Mouse (Mus musculus): ENCODE results near the gene Ceacam13. TPM values are rescaled to one million over a fixed set of nuclear protein-coding genes. Genes with fewer than 3 reads are reported as not detected.
"Not testable (repeated sequence)": the region's sequence is repeated elsewhere in the genome, so short reads cannot be mapped to it uniquely, and the experiment has no call there.

The Ceacam13 gene
- polyA plus RNA-seq (2015; fragmentation: Nextera tagmentation; extraction: Ambion mirVana) = not detected in 2 replicates

- Histone ChIP-seq H3K4me2 (no peak within 1 kb of the TSS), H3K27me3 (replicated peaks) (no peaks in the 10 kb centered on the region), H3K9ac (no peak within 1 kb of the TSS), H3K27ac (no peak within 1 kb of the TSS), H3K4me1 (no peaks in the 10 kb centered on the region), H3K9me3 (peaks cover 27% of the 10 kb centered on the region), H3K36me3 (replicated peaks) (no peaks in the 10 kb centered on the region), H3K4me3 (no peak within 1 kb of the TSS)
- 85% methylated on average over 4 of the region's 4 CpGs for WGBS
- no peak for ATAC-seq (replicated peaks)
Measured at GRCm38 (mm10) chr7:18009589-18009988, at the start of gene Ceacam13. Gene Ceacam13 (plus strand): TSS chr7:18009889.

- no peaks in the 10 kb centered on the region for H3K4me1 ChIP-seq
- no peak for ATAC-seq (replicated peaks)
- 76% methylated on average over 4 of the region's 4 CpGs for whole genome bisulfite sequencing
- H3K4me2 ChIP-seq = no peak within 1 kb of the TSS
- H3K27ac ChIP-seq = no peak within 1 kb of the TSS
- H3K36me3 ChIP-seq (replicated peaks) = no peaks in the 10 kb centered on the region
- no peaks in the 10 kb centered on the region for H3K27me3 ChIP-seq (replicated peaks)
- no peak within 1 kb of the TSS for H3K9ac ChIP-seq
- H3K4me3 ChIP-seq = no peak within 1 kb of the TSS
- H3K9me3 ChIP-seq = peaks cover 52% of the 10 kb centered on the region
Measured at GRCm38 (mm10) chr7:17971824-17972223, 37.9 kb upstream of the Ceacam13 start, which contains the start of gene Ceacam11. Gene Ceacam11 (plus strand): TSS chr7:17972124.

GRCm38 (mm10) chr7:18001131-18001530 is 8.6 kb upstream of the Ceacam13 start:
- WGBS = 95% methylated on average over 1 of the region's 1 CpGs
- H3K9ac ChIP-seq; ATAC-seq (replicated peaks); H3K4me1 ChIP-seq; H3K36me3 ChIP-seq (replicated peaks); H3K4me2 ChIP-seq; H3K4me3 ChIP-seq; H3K27ac ChIP-seq; H3K27me3 ChIP-seq (replicated peaks): not testable (repeated sequence)
- peaks cover 29% of the 10 kb centered on the region for H3K9me3 ChIP-seq

GRCm38 (mm10) chr7:18065629-18066028 is 55.9 kb downstream of the Ceacam13 start, which contains the start of gene Ceacam12:
Gene Ceacam12 (plus strand): TSS chr7:18065929.
- Histone ChIP-seq H3K36me3 (replicated peaks) (no peaks in the 10 kb centered on the region), H3K9ac (no peak within 1 kb of the TSS), H3K27ac (no peak within 1 kb of the TSS), H3K4me2 (no peak within 1 kb of the TSS), H3K27me3 (replicated peaks) (no peaks in the 10 kb centered on the region), H3K9me3 (peaks cover 28% of the 10 kb centered on the region), H3K4me1 (no peaks in the 10 kb centered on the region), H3K4me3 (no peak within 1 kb of the TSS)
- ATAC-seq (replicated peaks) = no peak
- whole genome bisulfite sequencing = 63% methylated on average over 1 of the region's 1 CpGs

Small RNAs within 50 kb of the gene (microRNA-seq; reads per million reads assigned to microRNA genes)
- not detected for gene Gm22414

Other genes starting within 250 kb of the Ceacam13 start
- not detected in 2 replicates for gene Ceacam14, start 197.3 kb upstream of the Ceacam13 start, polyA plus RNA-seq (2015; fragmentation: Nextera tagmentation; extraction: Ambion mirVana)
- not detected in 2 replicates for gene Gm5155, start 138.1 kb upstream of the Ceacam13 start, polyA plus RNA-seq (2015; fragmentation: Nextera tagmentation; extraction: Ambion mirVana)
- not detected in 2 replicates for gene Ceacam11, start 37.8 kb upstream of the Ceacam13 start, polyA plus RNA-seq (2015; fragmentation: Nextera tagmentation; extraction: Ambion mirVana)
- gene Ceacam12, start 56.0 kb downstream of the Ceacam13 start, polyA plus RNA-seq (2015; fragmentation: Nextera tagmentation; extraction: Ambion mirVana) = not detected in 2 replicates
- gene Igfl3, start 166.6 kb downstream of the Ceacam13 start, polyA plus RNA-seq (2015; fragmentation: Nextera tagmentation; extraction: Ambion mirVana) = not detected in 2 replicates
- gene Mill1, start 235.5 kb downstream of the Ceacam13 start, polyA plus RNA-seq (2015; fragmentation: Nextera tagmentation; extraction: Ambion mirVana) = not detected in 2 replicates